Mouse (Mus musculus) layer of hippocampus, adult 9-11 months (tissue): ENCODE data around the gene Hist1h4c.
A peak's percentile ranks its signal among the peaks of the same experiment; 100 is the strongest.
"Not testable (repeated sequence)": the region's sequence is repeated elsewhere in the genome, so short reads cannot be mapped to it uniquely, and the experiment has no call there.

ENCODE experiments used
- DNase-seq: peaks from one replicate; pipeline ENCODE4 v3.0.0; 2022

The Hist1h4c gene

GRCm38 (mm10) chr13:23728472-23729191 is 30.4 kb upstream of the Hist1h4c start:
- DNase-seq = no peak

- no peak for DNase-seq
These were observed 27.0 kb upstream of the Hist1h4c start for GRCm38 (mm10) chr13:23725213-23725612.

DNA sequence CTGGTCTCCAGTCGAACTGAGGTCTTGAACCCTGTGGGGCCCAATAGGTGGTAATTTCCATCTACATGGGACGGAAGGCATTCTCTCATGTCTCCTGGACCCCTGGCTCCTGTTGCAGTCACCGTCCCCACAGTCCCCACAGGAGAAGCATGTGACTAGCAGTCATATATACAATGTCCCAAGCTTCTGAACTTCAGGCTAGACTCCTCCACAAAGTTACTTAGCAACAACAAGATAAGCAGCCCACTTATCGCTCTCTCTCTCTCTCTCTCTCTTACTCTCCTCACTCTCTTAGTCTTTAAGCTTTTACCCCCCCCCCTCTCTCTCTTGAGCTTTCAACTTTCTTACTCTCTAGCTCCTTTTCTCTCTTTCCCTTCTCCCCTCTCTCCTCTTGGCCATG is 26.0 kb upstream of the Hist1h4c start:
- no peak for DNase-seq

GRCm38 (mm10) chr13:23717593-23718245 is 19.5 kb upstream of the Hist1h4c start:
- not testable (repeated sequence) for DNase-seq

DNA sequence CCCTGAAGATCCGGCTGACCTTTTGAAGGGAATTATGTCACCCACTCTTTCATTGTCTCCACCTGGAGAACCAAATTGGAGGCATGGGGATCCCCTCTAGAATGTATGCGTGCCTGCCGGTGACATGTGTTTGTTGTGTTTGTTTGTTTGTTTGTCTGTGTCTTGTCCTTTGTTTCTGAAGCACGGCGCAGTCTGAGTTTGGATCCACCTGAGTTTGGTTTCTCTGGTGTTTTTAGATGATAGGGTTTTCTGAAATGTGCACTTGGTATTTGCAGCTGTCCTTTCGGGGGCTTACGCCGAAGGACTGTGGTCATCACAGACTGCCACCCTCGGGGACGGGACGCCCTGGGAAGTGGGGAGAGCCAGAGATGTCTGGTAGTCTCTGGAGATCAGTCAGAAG is 18.9 kb upstream of the Hist1h4c start:
- DNase-seq = no peak

DNA sequence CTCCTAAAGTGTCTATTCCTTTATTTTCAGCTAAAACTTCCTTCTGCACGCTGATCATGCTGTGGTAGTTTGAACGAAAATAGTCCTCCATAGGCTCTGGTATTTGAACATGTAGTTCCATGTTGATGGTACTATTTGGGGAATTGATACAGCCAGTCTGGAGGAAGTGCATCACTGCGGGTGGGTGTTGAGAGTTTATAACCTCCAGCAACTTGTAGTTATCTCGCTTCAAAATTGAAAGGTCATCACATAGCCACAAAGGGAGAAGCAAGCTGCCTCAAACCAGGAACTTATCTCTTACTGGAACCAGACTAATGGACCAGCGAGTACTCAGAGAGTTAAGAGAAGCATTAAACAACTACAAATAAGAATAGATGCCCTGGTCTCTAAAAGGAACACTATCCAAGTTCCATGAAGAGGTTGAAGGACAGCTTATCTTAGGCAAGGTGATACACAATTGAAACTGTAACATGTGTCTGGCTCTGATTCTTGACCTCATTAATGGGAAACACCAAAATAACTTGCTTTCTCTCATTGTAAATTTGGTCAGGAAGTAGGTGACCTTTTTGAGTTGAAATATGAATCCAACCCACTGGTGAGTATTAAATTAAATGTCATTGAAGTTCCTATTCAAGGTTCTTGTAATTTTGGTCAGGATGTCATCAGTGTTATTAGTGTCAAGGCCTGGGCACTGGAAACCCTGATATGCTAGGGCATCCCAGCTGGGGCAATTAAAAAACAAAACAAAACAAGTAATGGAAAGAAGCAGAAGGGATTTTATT is 18.2 kb upstream of the Hist1h4c start:
- no peak for DNase-seq

GRCm38 (mm10) chr13:23710374-23711089 is 12.3 kb upstream of the Hist1h4c start, which contains the start of gene Hfe:
Gene Hfe (minus strand): TSS chr13:23710854.
- DNase-seq = no peak

DNA sequence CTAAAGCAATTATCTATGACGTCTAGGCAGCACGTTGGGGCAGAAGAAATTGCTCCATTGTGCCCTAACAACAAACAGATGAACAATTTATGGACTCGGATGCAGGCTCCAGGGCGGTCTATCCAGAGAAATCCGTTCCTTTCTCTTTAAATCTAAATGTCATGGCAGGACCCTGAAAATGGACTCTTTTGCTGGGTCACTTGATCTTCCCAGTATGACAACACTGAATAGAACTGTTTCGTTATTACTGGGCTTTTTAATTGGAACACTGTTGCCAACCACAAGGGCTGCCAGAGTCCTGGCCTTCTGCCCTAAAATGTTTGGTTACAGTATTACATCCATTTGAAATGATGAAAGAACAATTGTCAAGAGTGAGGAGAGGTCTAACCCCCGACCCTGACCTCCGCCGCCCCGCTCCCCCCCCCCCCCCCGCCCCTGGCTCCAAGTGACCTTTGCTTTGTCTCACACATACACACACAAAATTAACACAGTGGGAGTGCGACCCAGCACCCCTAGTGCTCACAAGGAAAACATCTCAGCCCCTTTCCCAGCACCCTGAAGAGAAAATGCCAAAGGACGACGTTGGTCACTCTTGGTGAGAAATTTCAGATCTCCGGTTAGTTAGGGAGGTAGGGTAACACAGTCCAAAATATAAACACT is 11.6 kb upstream of the Hist1h4c start:
- no peak for DNase-seq

DNA sequence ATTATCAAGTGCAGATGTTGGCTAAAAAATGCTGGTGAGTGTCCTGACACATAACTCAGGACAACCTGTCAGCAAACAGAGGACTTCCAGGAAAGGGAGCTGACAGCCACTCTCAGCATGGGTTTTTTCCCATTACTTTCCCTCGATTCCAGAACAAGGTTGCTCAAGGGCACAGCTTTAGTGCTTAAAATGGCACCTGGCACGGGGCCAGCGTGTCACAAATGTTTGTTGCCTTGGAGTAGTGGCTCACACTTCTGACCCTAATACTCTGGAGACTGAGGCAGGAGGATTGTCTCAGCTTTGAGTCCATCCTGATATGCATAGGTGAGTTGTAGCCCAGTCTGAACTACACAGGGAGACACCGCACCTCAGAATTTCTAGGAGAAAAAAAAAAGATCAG is 10.4 kb upstream of the Hist1h4c start:
- no peak for DNase-seq

DNA sequence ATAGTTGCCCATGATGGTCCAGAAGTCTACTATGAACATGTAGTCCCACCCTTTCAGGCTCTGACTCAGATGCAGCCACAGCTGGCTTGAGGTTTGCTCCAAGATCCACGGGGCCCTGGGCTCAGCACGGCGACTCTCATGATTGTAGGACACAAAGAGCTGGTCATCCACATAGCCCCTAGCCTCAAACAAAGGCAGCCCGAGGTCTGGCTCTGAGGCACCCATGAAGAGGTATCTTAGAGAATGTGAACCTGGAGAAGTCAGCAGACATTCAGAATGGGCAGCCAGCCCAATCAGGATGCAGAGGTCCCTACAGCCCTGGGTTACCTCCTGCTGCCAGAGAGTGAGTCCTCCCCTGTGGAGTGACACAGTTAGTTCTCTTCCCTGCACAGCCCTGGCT is 9.8 kb upstream of the Hist1h4c start:
- DNase-seq = no peak

GRCm38 (mm10) chr13:23706771-23707170 is 8.5 kb upstream of the Hist1h4c start:
- no peak for DNase-seq

DNA sequence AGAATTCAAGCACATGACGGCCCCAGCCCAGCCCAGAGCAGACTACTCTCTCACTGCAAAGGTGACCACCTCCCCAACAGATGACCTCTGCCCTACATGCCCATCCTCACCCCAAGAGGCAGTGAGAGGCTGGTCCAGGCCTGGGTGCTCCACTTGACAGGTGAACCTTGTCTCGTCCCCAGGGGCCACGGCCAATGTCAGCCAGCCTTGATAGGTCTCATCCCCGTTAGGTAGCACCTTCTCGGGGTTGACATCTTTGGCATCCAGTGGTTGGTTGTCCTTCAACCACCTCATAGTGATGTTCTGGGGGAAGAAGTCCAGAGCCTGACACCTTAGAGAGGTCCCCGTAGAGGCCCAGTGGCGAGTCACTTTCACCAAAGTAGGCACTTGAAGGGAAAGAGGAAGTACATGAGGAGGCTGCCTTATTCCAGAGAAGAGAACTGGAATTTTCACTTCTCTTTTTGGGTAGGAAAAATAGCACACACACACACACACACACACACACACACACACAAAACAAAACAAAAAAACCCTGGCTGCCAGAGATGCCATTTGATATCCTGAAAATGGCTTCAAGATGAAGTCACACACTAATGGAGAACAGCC is 7.6 kb upstream of the Hist1h4c start:
- DNase-seq = no peak

DNA sequence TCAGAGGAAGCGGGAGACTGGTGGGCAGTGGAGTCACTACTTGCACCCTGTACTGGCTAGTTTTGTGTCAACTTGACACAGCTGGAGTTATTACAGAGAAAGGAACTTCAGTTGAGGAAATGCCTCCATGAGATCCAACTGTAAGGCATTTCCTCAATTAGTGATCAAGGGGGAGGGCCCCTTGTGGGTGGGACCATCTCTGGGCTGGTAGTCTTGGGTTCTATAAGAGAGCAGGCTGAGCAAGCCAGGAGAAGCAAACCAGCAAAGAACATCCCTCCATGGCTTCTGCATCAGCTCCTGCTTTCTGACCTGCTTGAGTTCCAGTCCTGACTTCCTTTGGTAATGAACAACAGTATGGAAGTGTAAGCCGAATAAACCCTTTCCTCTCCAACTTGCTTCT is 4.5 kb upstream of the Hist1h4c start:
- not testable (repeated sequence) for DNase-seq

GRCm38 (mm10) chr13:23702220-23702619 is 4.0 kb upstream of the Hist1h4c start:
- no peak for DNase-seq

GRCm38 (mm10) chr13:23700786-23701520 is 2.7 kb upstream of the Hist1h4c start:
- peak; percentile 84 for DNase-seq

DNA sequence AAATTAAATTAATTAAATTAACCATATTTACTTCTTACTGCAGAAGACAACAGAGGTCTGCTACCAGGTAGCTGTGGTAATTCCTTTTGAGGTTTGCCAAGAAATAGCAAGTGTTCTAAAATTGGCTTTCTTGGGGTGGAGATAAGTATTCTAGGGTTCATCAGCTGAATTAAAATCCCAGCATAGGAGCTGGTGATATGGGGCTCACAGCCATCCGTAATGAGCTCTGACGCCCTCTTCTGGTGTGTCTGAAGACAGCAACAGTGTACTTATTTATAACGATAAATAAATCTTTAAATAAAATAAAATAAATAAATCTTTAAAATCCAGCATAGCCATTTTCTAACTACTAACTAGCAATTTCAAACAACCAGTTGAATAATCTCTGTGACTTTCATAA is 1.5 kb upstream of the Hist1h4c start:
- no peak for DNase-seq

GRCm38 (mm10) chr13:23698996-23699395 is 742 bp upstream of the Hist1h4c start:
- DNase-seq = no peak

DNA sequence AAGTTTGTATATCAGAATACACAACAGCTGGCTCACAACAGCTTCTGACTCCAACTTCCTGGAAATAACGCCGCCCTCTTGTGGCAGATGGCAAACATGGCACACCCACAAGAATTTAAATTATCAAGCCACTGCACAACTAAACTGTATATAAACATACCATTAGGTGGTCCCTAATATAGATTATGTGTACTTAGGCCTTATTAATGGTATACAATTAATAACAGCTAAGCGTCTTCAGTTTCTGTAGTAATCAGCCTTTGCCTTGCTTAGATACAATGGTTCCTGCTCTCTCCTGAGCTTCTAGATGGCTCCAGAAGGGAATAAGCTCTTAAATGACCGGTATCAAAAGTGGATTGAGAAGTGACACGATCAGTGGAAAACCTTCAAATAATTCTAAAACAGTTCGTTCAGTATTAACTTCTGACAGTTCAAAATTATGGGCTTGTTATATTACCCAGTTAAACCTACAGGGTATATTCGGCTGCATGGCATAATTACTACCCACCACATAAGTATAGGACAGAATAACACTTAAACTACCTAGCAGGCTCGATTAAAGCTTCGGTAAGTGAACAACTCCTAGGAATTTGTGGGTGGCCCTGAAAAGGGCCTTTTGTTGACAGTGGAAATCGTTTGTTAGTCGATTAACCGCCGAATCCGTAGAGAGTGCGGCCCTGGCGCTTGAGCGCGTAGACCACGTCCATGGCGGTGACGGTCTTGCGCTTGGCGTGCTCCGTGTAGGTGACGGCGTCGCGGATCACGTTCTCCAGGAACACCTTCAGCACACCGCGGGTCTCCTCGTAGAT is 559 bp downstream of the Hist1h4c start:
- DNase-seq = no peak

DNA sequence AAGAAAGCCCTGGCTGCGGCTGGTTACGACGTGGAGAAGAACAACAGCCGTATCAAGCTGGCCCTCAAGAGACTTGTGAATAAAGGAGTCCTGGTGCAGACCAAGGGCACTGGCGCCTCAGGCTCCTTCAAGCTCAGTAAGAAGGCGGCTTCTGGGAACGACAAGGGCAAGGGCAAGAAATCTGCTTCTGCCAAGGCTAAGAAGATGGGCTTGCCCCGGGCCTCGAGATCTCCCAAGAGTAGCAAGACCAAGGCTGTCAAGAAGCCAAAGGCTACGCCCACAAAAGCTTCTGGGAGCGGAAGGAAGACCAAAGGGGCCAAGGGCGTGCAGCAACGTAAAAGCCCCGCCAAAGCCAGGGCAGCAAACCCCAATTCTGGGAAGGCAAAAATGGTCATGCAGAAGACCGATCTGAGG is 2.2 kb downstream of the Hist1h4c start:
- DNase-seq = no peak

GRCm38 (mm10) chr13:23695514-23695913 is 2.7 kb downstream of the Hist1h4c start, which contains the start of gene Hist1h1t:
Gene Hist1h1t (plus strand): TSS chr13:23695814.
- no peak for DNase-seq
